9 mouse cellular contexts compared by ENCODE assay signal in genomic region chr6:122659567-122659966, GRCm38 (mm10). TPM values are rescaled to one million over a fixed set of nuclear protein-coding genes. Genes with fewer than 3 reads are reported as not detected.
DNase-seq lines count a peak whose midpoint lies in the region; ATAC-seq lines count a peak whose summit lies in the region.
"Had no signal": no experiment of that assay in that cellular context is flagged by ENCODE, and none has a peak within 500 bp of the region (broad histone marks: within the 10 kb centered on the region; RNA-seq: fewer than 3 reads in every experiment).

No protein-coding gene starts in this region.

- no peak overlapping the region for H3K9ac ChIP-seq in kidney, embryonic 16.5 days (replicated peaks; ENCODE audit: low read length)
- H3K9ac ChIP-seq: limb, embryonic 13.5 days had no signal

- no peaks in the 10 kb centered on the region for H3K36me3 ChIP-seq in kidney, embryonic 16.5 days (ENCODE audit: insufficient read depth, low read length)
- H3K36me3 ChIP-seq: limb, embryonic 13.5 days had no signal

- no peak for ATAC-seq in kidney, embryonic 16.5 days (ENCODE audit: low FRiP score, low TSS enrichment)

- H3K27me3 ChIP-seq in kidney, embryonic 16.5 days (ENCODE audit: insufficient read depth, low read length), result peaks cover 22% of the 10 kb centered on the region

- H3K27ac ChIP-seq in kidney, embryonic 16.5 days (ENCODE audit: low read length), result no peak overlapping the region
- H3K27ac ChIP-seq: limb, embryonic 13.5 days had no signal

- H3K4me1 ChIP-seq in kidney, embryonic 16.5 days (ENCODE audit: insufficient read depth, low read length), result no peaks in the 10 kb centered on the region
- H3K4me1 ChIP-seq: limb, embryonic 13.5 days had no signal

- H3K4me3 ChIP-seq in kidney, embryonic 16.5 days (ENCODE audit: low read length), result no peak overlapping the region
- H3K4me3 ChIP-seq: limb, embryonic 13.5 days had no signal

- H3K4me2 ChIP-seq in kidney, embryonic 16.5 days (replicated peaks; ENCODE audit: low read depth, low read length), result no peak overlapping the region
- H3K4me2 ChIP-seq: limb, embryonic 13.5 days had no signal

- 14% methylated on average over 7 of the region's 7 CpGs for WGBS in kidney, embryonic 16.5 days

- H3K9me3 ChIP-seq in kidney, embryonic 16.5 days (ENCODE audit: low read length), result no peaks in the 10 kb centered on the region
- H3K9me3 ChIP-seq: limb, embryonic 13.5 days had no signal

- DNase-seq in kidney, postnatal 4 days, result peak; percentile 62 to 65
- DNase-seq in Muller cell, postnatal 12 days (ENCODE audit: inconsistent ontology term), result peak; percentile 26
- DNase-seq in c-Kit-positive CD71-positive TER-119-negative erythroid progenitor cells, embryonic 14.5 days (ENCODE audit: low read depth), result peak; percentile 37
- peak; percentile 20 for DNase-seq in lung, postnatal 36 days
- DNase-seq in layer of hippocampus, adult 9-10 months (ENCODE audit: low spot score), result no peak
- no peak for DNase-seq in frontal cortex, postnatal 14 days (ENCODE audit: low spot score in 2 of 2)

RNA-seq across cellular contexts. Expression of gene Dppa3, which starts 33.4 kb away (rescaled TPM):
- not detected in 2 replicates for polyA plus RNA-seq in kidney, embryonic 16.5 days (2015; fragmentation: Nextera tagmentation; extraction: Ambion mirVana)
- polyA plus RNA-seq: limb, embryonic 13.5 days; stomach, embryonic 14.5 days had no signal

RNA-seq across cellular contexts. Expression of gene Nanog, which starts 47.7 kb away (rescaled TPM):
- polyA plus RNA-seq in kidney, embryonic 16.5 days (2015; fragmentation: Nextera tagmentation; extraction: Ambion mirVana), result 0.12 TPM in 1 of 2 replicates, not detected in the other

RNA-seq across cellular contexts. Expression of gene Gdf3, which starts 49.7 kb away (rescaled TPM):
- polyA plus RNA-seq in kidney, embryonic 16.5 days (2015; fragmentation: Nextera tagmentation; extraction: Ambion mirVana), result not detected in 2 replicates
- polyA plus RNA-seq: stomach, embryonic 14.5 days had no signal

RNA-seq across cellular contexts. Expression of gene Apobec1, which starts 57.3 kb away (rescaled TPM):
- polyA plus RNA-seq in kidney, embryonic 16.5 days (2015; fragmentation: Nextera tagmentation; extraction: Ambion mirVana), result 2.3 and 3.2 TPM in 2 replicates

Comparison
In these comparisons a context has a peak if more than half of its experiments do, and no peak if none do; other contexts are left out.
1. DNase-seq: peak in kidney, postnatal 4 days (2 of 2), Muller cell, postnatal 12 days (single experiment), c-Kit-positive CD71-positive TER-119-negative erythroid progenitor cells, embryonic 14.5 days (single experiment) and lung, postnatal 36 days (single experiment); none in layer of hippocampus, adult 9-10 months (single experiment) and frontal cortex, postnatal 14 days (0 of 2).